Mouse (Mus musculus): ENCODE results near the gene Slfn9. TPM values are rescaled to one million over a fixed set of nuclear protein-coding genes. Genes with fewer than 3 reads are reported as not detected.
"Not testable (repeated sequence)": the region's sequence is repeated elsewhere in the genome, so short reads cannot be mapped to it uniquely, and the experiment has no call there.

Gene Slfn9
- polyA plus RNA-seq, 1 experiment from 2014 or later = 8.3 TPM

- H3K4me3 ChIP-seq = peak overlapping the region; percentile 59; the same call in 1 of the 2 replicates
- peaks cover 27% of the 10 kb centered on the region for H3K4me1 ChIP-seq
- H3K9me3 ChIP-seq (replicated peaks) = no peaks in the 10 kb centered on the region
- ATAC-seq = no peak
- H3K36me3 ChIP-seq = peaks cover 14% of the 10 kb centered on the region
- no peak overlapping the region for H3K27ac ChIP-seq
- 45% methylated on average over 12 of the region's 12 CpGs for WGBS (ENCODE audit: insufficient replicate concordance)
- H3K27me3 ChIP-seq (replicated peaks) = no peaks in the 10 kb centered on the region
- H3K9ac ChIP-seq = 0 out of 2 replicates have a peak overlapping the region, but pooled peaks have one; percentile 12
- peak overlapping the region; percentile 75 for H3K4me2 ChIP-seq
Observed at GRCm38 (mm10) chr11:82989357-82989756, 2.3 kb downstream of the Slfn9 start.

DNA sequence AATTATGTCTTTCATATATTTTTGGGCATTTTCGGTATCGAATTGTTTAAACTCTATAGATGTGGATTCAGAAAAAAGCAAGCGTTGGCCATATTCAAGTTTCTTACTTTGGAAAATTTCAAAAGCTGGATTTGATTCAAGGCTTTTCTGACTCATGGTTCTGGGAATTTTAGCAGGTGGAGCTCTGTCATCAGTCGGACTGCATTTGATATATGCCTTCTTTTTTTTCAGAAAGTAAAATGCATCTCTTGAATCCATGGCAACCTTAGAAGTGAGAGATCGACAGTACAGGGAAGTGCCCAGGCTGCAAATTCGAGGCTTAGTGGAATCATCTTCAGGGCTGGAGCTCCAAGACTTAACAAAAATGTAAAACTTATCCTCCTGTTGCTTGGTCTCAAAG lies 4.0 kb downstream of the Slfn9 start:
- Histone ChIP-seq H3K36me3 (peaks cover 19% of the 10 kb centered on the region), H3K9ac (no peak overlapping the region), H3K4me3 (no peak overlapping the region), H3K27ac (no peak overlapping the region), H3K4me2 (no peak overlapping the region), H3K27me3 (replicated peaks) (no peaks in the 10 kb centered on the region), H3K9me3 (replicated peaks) (no peaks in the 10 kb centered on the region), H3K4me1 (peaks cover 27% of the 10 kb centered on the region)
- no peak for ATAC-seq
- WGBS (ENCODE audit: insufficient replicate concordance) = 63% methylated on average over 6 of the region's 6 CpGs

DNA sequence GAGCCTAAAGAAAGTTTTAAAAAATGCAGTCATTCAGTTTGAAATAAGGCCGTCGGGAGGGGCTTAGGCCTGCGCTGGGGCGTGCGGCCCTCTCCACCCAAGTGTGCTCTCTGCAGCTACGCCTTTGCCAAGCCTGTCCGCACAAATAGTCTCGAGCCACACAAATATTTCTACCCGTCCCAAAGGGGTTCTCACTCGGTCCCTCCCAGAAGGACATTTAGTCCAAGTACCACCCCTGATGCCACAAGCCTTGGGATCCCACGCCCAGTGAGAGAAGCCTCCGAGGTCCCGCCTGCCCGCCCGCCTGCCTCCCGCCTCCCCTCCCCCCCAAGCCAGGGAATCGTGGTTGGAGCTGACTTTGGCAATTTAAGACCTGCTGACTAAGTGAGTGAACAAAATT lies 8.4 kb downstream of the Slfn9 start:
- Histone ChIP-seq H3K4me1 (no peaks in the 10 kb centered on the region), H3K27me3 (replicated peaks) (no peaks in the 10 kb centered on the region), H3K9me3 (replicated peaks) (no peaks in the 10 kb centered on the region), H3K4me2 (no peak overlapping the region), H3K4me3 (no peak overlapping the region), H3K9ac (no peak overlapping the region), H3K36me3 (peaks cover 49% of the 10 kb centered on the region), H3K27ac (no peak overlapping the region)
- ATAC-seq = no peak
- WGBS (ENCODE audit: insufficient replicate concordance) = 83% methylated on average over 17 of the region's 17 CpGs

GRCm38 (mm10) chr11:82982409-82982808 lies 9.2 kb downstream of the Slfn9 start:
- not testable (repeated sequence) for H3K4me3 ChIP-seq; H3K4me1 ChIP-seq; H3K9ac ChIP-seq; H3K4me2 ChIP-seq; H3K27ac ChIP-seq; H3K27me3 ChIP-seq (replicated peaks); H3K9me3 ChIP-seq (replicated peaks); ATAC-seq
- H3K36me3 ChIP-seq = peaks cover 49% of the 10 kb centered on the region
- 64% methylated on average over 2 of the region's 2 CpGs for WGBS (ENCODE audit: insufficient replicate concordance)

DNA sequence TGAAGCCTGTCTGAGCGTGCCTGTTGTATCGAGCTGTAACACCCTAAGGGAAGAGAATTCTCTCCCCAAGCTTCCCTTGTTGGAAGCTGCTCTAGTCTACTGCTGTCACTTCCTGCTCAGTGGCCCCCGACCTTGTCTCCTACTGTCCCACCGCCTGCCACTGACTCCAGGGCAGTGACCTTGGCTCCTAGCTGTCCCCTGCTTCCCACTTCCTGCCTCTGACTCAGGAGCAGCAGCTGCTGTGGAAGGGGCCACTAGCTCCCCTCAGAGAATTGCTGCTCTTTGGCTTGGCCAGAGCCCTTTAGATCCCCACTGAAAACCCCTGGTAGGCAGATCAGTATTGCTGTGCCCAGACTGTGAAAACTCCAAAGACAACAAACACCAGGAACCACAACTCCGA lies 17.7 kb downstream of the Slfn9 start:
- Histone ChIP-seq H3K27ac (no peak overlapping the region), H3K4me3 (no peak overlapping the region), H3K4me2 (no peak overlapping the region), H3K4me1 (peaks cover 18% of the 10 kb centered on the region), H3K9ac (no peak overlapping the region), H3K27me3 (replicated peaks) (no peaks in the 10 kb centered on the region; the same call in 1 of the 2 replicates), H3K36me3 (no peaks in the 10 kb centered on the region), H3K9me3 (replicated peaks) (no peaks in the 10 kb centered on the region)
- 19% methylated on average over 5 of the region's 5 CpGs for WGBS (ENCODE audit: insufficient replicate concordance)
- no peak for ATAC-seq

- H3K36me3 ChIP-seq = no peaks in the 10 kb centered on the region
Observed at GRCm38 (mm10) chr11:82971590-82971974, 20.0 kb downstream of the Slfn9 start.

DNA sequence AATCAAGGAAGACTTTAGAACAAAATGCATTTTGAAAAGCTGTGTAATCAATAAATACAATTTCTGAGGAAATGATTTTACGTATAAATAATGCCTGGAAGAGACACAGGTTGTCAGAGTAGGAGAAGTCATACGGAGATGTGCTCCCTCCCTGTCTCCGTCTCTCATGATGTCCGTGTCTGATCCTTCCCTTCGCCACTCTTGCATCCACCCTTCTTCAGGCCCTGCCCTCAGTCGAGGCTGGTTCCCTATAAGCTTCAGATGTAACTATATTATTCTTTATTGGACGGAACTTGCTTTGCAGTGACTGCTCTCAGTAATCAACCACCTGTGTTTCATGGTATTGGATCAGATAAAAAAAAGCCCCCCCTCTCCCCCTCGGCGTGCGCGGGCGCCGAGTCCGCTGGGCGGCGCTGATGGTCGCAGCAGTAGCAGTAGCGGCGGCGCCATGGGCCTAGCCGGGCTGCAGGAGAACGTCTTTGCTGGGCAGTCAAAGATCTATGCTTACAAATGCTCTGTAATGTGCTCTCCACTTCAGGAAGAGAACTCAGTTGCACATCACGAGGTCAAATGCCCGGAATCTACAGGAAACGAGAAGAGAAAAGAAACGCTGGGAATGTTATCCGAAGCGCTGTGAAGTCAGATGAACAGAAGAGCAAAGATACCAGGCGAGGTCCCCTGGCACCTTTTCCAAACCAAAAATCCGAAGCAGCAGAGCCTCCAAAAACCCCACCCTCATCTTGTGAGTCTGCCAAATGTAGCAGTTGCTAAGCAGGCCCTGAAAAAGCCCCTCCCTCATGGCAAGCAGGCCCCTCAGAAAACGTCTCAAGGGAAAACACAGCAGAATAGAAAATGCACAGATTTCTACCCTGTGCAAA lies 20.7 kb downstream of the Slfn9 start:
- Histone ChIP-seq H3K9me3 (replicated peaks) (no peaks in the 10 kb centered on the region), H3K4me1 (peaks cover 10% of the 10 kb centered on the region), H3K36me3 (no peaks in the 10 kb centered on the region), H3K27me3 (replicated peaks) (no peaks in the 10 kb centered on the region; the same call in 1 of the 2 replicates), H3K27ac (no peak overlapping the region), H3K4me3 (no peak overlapping the region), H3K9ac (peak overlapping the region; percentile 12; the same call in 1 of the 2 replicates), H3K4me2 (peak overlapping the region; percentile 40)
- ATAC-seq = no peak
- 12% methylated on average over 31 of the region's 31 CpGs for WGBS (ENCODE audit: insufficient replicate concordance)

More at GRCm38 (mm10) chr11:82971590-82971974, 20.0 kb downstream of the Slfn9 start:
- no peaks in the 10 kb centered on the region for H3K9me3 ChIP-seq (replicated peaks)
- H3K27me3 ChIP-seq (replicated peaks) = no peaks in the 10 kb centered on the region; the same call in 1 of the 2 replicates
- H3K9ac ChIP-seq = no peak overlapping the region
- H3K4me1 ChIP-seq = peaks cover 10% of the 10 kb centered on the region
- H3K4me3 ChIP-seq = no peak overlapping the region
- H3K4me2 ChIP-seq = no peak overlapping the region
- ATAC-seq = no peak
- WGBS (ENCODE audit: insufficient replicate concordance) = 62% methylated on average over 11 of the region's 11 CpGs
- H3K27ac ChIP-seq = no peak overlapping the region

GRCm38 (mm10) chr11:82962215-82962614 lies 29.4 kb downstream of the Slfn9 start:
- Histone ChIP-seq H3K4me3 (no peak overlapping the region), H3K27ac (no peak overlapping the region), H3K4me2 (no peak overlapping the region), H3K9me3 (replicated peaks) (no peaks in the 10 kb centered on the region), H3K27me3 (replicated peaks) (peaks cover 33% of the 10 kb centered on the region; the same call in 1 of the 2 replicates), H3K4me1 (no peaks in the 10 kb centered on the region), H3K36me3 (no peaks in the 10 kb centered on the region), H3K9ac (no peak overlapping the region)
- 61% methylated on average over 8 of the region's 8 CpGs for WGBS (ENCODE audit: insufficient replicate concordance)
- no peak for ATAC-seq

DNA sequence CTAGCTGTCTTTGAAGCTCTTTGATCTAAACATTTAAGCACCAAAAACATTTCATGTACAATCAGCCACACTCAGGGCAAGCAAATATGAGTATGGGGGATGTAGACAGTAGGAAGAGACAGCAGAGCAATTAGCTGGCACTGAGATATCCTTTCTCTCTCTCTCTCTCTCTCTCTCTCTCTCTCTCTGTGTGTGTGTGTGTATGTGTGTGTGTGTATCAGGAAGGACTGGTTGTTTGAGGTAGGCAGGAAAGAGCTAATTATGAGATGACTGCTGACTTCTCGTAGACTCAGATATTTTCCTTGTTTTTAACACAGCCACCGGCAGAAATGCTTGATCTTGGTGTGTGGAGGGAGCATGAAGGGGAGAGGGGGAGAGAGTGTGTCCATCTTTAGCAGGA lies 29.9 kb downstream of the Slfn9 start:
- H3K4me2 ChIP-seq = no peak overlapping the region

GRCm38 (mm10) chr11:82959613-82960012 lies 32.0 kb downstream of the Slfn9 start:
- WGBS (ENCODE audit: insufficient replicate concordance) = 7% methylated on average over 4 of the region's 4 CpGs
- no peaks in the 10 kb centered on the region for H3K9me3 ChIP-seq (replicated peaks)
- ATAC-seq = no peak
- peaks cover 51% of the 10 kb centered on the region for H3K27me3 ChIP-seq (replicated peaks)
- no peaks in the 10 kb centered on the region for H3K4me1 ChIP-seq
- no peaks in the 10 kb centered on the region for H3K36me3 ChIP-seq
- no peak overlapping the region for H3K4me3 ChIP-seq
- no peak overlapping the region for H3K27ac ChIP-seq
- H3K4me2 ChIP-seq = no peak overlapping the region
- H3K9ac ChIP-seq = no peak overlapping the region

More for the DNA sequence above, 29.9 kb downstream of the Slfn9 start:
- Histone ChIP-seq H3K27me3 (replicated peaks) (peaks cover 36% of the 10 kb centered on the region), H3K36me3 (no peaks in the 10 kb centered on the region), H3K4me1 (no peaks in the 10 kb centered on the region), H3K27ac (no peak overlapping the region), H3K9ac (no peak overlapping the region), H3K9me3 (replicated peaks) (no peaks in the 10 kb centered on the region), H3K4me3 (no peak overlapping the region)
- ATAC-seq = no peak
- WGBS (ENCODE audit: insufficient replicate concordance) = 59% methylated on average over 2 of the region's 2 CpGs

DNA sequence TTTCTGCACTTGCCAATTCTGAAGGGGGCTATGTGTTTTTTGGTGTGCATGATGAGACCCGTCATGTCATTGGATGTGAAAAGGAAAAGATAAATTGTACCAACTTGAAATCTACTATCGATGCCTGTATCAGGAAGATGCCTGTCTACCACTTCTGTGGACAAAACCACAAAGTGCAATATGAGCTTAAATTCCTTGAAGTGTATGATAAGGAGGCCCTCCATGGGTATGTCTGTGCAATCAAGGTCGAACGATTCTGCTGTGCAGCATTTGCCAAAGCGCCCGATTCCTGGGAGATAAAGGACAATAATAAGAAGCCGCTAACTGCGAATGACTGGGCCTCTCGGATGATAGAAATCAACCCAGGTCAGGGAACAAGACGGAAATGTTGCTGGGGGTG lies 34.7 kb downstream of the Slfn9 start:
- Histone ChIP-seq H3K27me3 (replicated peaks) (peaks cover 74% of the 10 kb centered on the region), H3K4me2 (no peak overlapping the region), H3K9ac (no peak overlapping the region), H3K4me1 (peaks cover 5% of the 10 kb centered on the region), H3K4me3 (no peak overlapping the region), H3K27ac (no peak overlapping the region), H3K9me3 (replicated peaks) (no peaks in the 10 kb centered on the region), H3K36me3 (no peaks in the 10 kb centered on the region)
- ATAC-seq = no peak
- WGBS (ENCODE audit: insufficient replicate concordance) = 45% methylated on average over 10 of the region's 10 CpGs

DNA sequence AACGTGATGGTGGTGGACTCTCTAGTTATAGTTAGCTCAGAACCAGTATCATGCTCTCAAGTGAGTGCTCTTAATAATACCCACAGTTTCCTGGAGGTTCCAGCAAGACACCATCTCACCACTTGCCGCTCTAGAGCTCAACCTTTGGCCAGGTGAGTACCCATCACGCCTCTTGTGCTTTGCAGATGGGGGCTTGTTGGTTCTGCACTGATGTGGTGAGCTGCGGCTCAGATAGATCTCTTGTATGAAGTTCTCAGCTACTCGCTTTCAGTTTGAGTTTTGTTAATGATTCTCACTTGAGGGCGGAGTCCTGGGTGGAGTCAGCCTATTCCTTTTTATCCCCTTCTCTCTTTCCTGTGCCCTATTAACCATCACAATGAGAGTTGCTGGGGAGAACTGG lies 37.0 kb downstream of the Slfn9 start:
- Histone ChIP-seq H3K9ac (no peak overlapping the region), H3K9me3 (replicated peaks) (no peaks in the 10 kb centered on the region), H3K36me3 (no peaks in the 10 kb centered on the region), H3K4me1 (peaks cover 12% of the 10 kb centered on the region), H3K4me2 (no peak overlapping the region), H3K27me3 (replicated peaks) (peaks cover 85% of the 10 kb centered on the region), H3K4me3 (no peak overlapping the region), H3K27ac (no peak overlapping the region)
- ATAC-seq = no peak
- WGBS (ENCODE audit: insufficient replicate concordance) = 58% methylated on average over 6 of the region's 6 CpGs
